ENCODE assay signal across 8 mouse cellular contexts in the genomic region with DNA sequence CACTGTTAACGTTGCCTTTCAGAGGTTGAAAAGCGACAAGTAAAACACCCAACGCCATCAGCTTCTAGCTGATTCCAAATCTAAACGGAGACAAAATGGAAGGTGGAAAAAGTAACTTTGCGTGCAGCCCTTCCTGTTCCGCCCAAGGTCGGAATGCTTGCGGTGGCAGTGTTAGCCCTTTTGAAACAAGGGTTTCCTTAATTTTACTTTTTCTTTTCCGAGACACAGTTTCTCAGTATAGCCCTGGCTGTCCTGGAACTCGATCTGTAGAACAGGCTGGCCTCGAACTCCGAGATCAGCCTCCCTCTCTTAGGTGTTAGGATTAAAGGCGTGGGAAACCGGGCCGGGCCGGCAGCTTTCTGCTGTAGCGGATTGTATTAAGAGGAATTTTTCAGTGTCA. TPM values are rescaled to one million over a fixed set of nuclear protein-coding genes. Genes with fewer than 3 reads are reported as not detected.
A peak's percentile ranks its signal among the peaks of the same experiment; 100 is the strongest.
DNase-seq lines count a peak whose midpoint lies in the region; ATAC-seq lines count a peak whose summit lies in the region.

No protein-coding gene starts in this region.

- no peaks in the 10 kb centered on the region for H3K9me3 ChIP-seq in heart, embryonic 16.5 days (replicated peaks; ENCODE audit: control insufficient read depth, low read length)
- H3K9me3 ChIP-seq in stomach, embryonic 16.5 days (replicated peaks; ENCODE audit: control insufficient read depth, low read length) = no peaks in the 10 kb centered on the region

- no peaks in the 10 kb centered on the region for H3K36me3 ChIP-seq in heart, embryonic 16.5 days (ENCODE audit: control insufficient read depth, insufficient read depth)
- H3K36me3 ChIP-seq in stomach, embryonic 16.5 days (ENCODE audit: control insufficient read depth, insufficient read depth, low read length) = no peaks in the 10 kb centered on the region

- H3K4me3 ChIP-seq in heart, embryonic 16.5 days (ENCODE audit: low read length) = peak overlapping the region; percentile 92
- peak overlapping the region; percentile 94 for H3K4me3 ChIP-seq in stomach, embryonic 16.5 days (replicated peaks; ENCODE audit: low read length)

- H3K27me3 ChIP-seq in heart, embryonic 16.5 days (ENCODE audit: control insufficient read depth, insufficient read depth, low read length) = no peaks in the 10 kb centered on the region
- H3K27me3 ChIP-seq in stomach, embryonic 16.5 days (ENCODE audit: control insufficient read depth, insufficient read depth, low read length) = no peaks in the 10 kb centered on the region

- peak; percentile 25 for DNase-seq in cerebellum, adult 11-12 months
- no peak for DNase-seq in cerebellum, adult 9-11 months
- peak; percentile 29 for DNase-seq in urinary bladder, postnatal 14 days (ENCODE audit: low spot score)
- DNase-seq in urinary bladder, postnatal 4 days (ENCODE audit: low spot score in 2 of 2) = no peak
- DNase-seq in kidney, postnatal 25 days = peak; percentile 37 to 61
- DNase-seq in lung, postnatal 25 days (ENCODE audit: low spot score) = peak; percentile 27

- peak overlapping the region; percentile 92 for H3K27ac ChIP-seq in heart, embryonic 16.5 days (ENCODE audit: low read length)
- H3K27ac ChIP-seq in stomach, embryonic 16.5 days (ENCODE audit: low read length) = peak overlapping the region; percentile 92

- H3K4me1 ChIP-seq in heart, embryonic 16.5 days (ENCODE audit: control insufficient read depth, insufficient read depth, low read length) = peaks cover 8% of the 10 kb centered on the region
- H3K4me1 ChIP-seq in stomach, embryonic 16.5 days (ENCODE audit: control insufficient read depth, insufficient read depth, low read length) = 0 out of 2 replicates have a peak, but pooled peaks cover 5% of the 10 kb centered on the region

- WGBS in heart, embryonic 16.5 days = under 1% methylated on average over 17 of the region's 17 CpGs
- WGBS in stomach, embryonic 16.5 days = under 1% methylated on average over 17 of the region's 17 CpGs

- H3K4me2 ChIP-seq in heart, embryonic 16.5 days (ENCODE audit: low read depth, low read length) = peak overlapping the region; percentile 82
- H3K4me2 ChIP-seq in stomach, embryonic 16.5 days (ENCODE audit: low read depth, low read length) = peak overlapping the region; percentile 78

- peak; percentile 29 for ATAC-seq in heart, embryonic 16.5 days (replicated peaks; ENCODE audit: extremely low read depth, insufficient read depth, low FRiP score)
- ATAC-seq in stomach, embryonic 16.5 days (ENCODE audit: insufficient read depth, low FRiP score) = 0 out of 2 replicates have a peak, but pooled peaks have one; percentile 19

- peak overlapping the region; percentile 94 for H3K9ac ChIP-seq in heart, embryonic 16.5 days (ENCODE audit: low read length)
- H3K9ac ChIP-seq in stomach, embryonic 16.5 days (ENCODE audit: low read length) = peak overlapping the region; percentile 92

RNA-seq across cellular contexts. Expression of gene C1d, which starts 0.5 kb away (rescaled TPM):
- 59.3 and 70.6 TPM in 2 replicates for polyA plus RNA-seq in heart, embryonic 16.5 days (2015; fragmentation: Nextera tagmentation; extraction: Ambion mirVana)
- 90.2 and 102 TPM in 2 replicates for polyA plus RNA-seq in stomach, embryonic 16.5 days (2015; fragmentation: Nextera tagmentation; extraction: Ambion mirVana)

RNA-seq across cellular contexts. Expression of gene Pno1, which starts 46.5 kb away (rescaled TPM):
- 43.4 and 51.6 TPM in 2 replicates for polyA plus RNA-seq in heart, embryonic 16.5 days (2015; fragmentation: Nextera tagmentation; extraction: Ambion mirVana)
- 63.6 and 70.0 TPM in 2 replicates for polyA plus RNA-seq in stomach, embryonic 16.5 days (2015; fragmentation: Nextera tagmentation; extraction: Ambion mirVana)

Comparison
In these comparisons a context has a peak if more than half of its experiments do, and no peak if none do; other contexts are left out.
1. DNase-seq: peak in cerebellum, adult 11-12 months (single experiment), urinary bladder, postnatal 14 days (single experiment), kidney, postnatal 25 days (2 of 2) and lung, postnatal 25 days (single experiment); none in cerebellum, adult 9-11 months (single experiment) and urinary bladder, postnatal 4 days (0 of 2).